Mouse (Mus musculus): ENCODE measurements around the gene 4930442H23Rik. TPM values are rescaled to one million over a fixed set of nuclear protein-coding genes. Genes with fewer than 3 reads are reported as not detected.

Gene 4930442H23Rik
- total RNA-seq, 2 experiments from 2014 or later: not detected

GRCm38 (mm10) chr10:81143157-81143633 lies 40.5 kb downstream of the 4930442H23Rik start:
- DNase-seq: no peak

GRCm38 (mm10) chr10:81142551-81142981 lies 41.1 kb downstream of the 4930442H23Rik start:
- no peak for DNase-seq

GRCm38 (mm10) chr10:81141455-81142210 lies 42.0 kb downstream of the 4930442H23Rik start:
- no peak for DNase-seq

GRCm38 (mm10) chr10:81140717-81141454 lies 42.8 kb downstream of the 4930442H23Rik start:
- no peak for DNase-seq

GRCm38 (mm10) chr10:81140005-81140404 lies 43.6 kb downstream of the 4930442H23Rik start:
- DNase-seq: no peak

- no peak for DNase-seq
Measured at GRCm38 (mm10) chr10:81139529-81139846, 44.2 kb downstream of the 4930442H23Rik start.

- no peak for DNase-seq
Measured at GRCm38 (mm10) chr10:81138821-81139528, 44.7 kb downstream of the 4930442H23Rik start.

- peak; percentile 69 for DNase-seq
Measured at GRCm38 (mm10) chr10:81138131-81138782, 45.4 kb downstream of the 4930442H23Rik start.

- peak; percentile 100 for DNase-seq
Measured at GRCm38 (mm10) chr10:81137252-81138130, 46.2 kb downstream of the 4930442H23Rik start.

GRCm38 (mm10) chr10:81136706-81137231 lies 46.9 kb downstream of the 4930442H23Rik start:
- DNase-seq: peak; percentile 82

- DNase-seq: peak; percentile 79
Measured at GRCm38 (mm10) chr10:81135831-81136705, 47.6 kb downstream of the 4930442H23Rik start.

GRCm38 (mm10) chr10:81134966-81135681 lies 48.5 kb downstream of the 4930442H23Rik start, which contains the start of gene Zbtb7a:
Zbtb7a (plus strand) TSS chr10:81135220.
- peak; percentile 46 for DNase-seq

- DNase-seq: peak; percentile 64
Measured at GRCm38 (mm10) chr10:81134181-81134587, 49.5 kb downstream of the 4930442H23Rik start.

Other genes with a start within 250 kb of the 4930442H23Rik start
- gene Gng7, start 168.9 kb downstream of the 4930442H23Rik start, total RNA-seq (2021): under 1 TPM; 0.38 to 0.47 TPM
- not detected for gene Diras1, start 158.2 kb downstream of the 4930442H23Rik start, total RNA-seq (2021)
- 1 to 10 TPM; 7.6 to 7.8 TPM for gene Slc39a3, start 146.4 kb downstream of the 4930442H23Rik start, total RNA-seq (2021)
- gene Sgta, start 123.7 kb downstream of the 4930442H23Rik start, total RNA-seq (2021): 100 to 1,000 TPM; 102 to 103 TPM
- 10 to 100 TPM; 14.5 to 15.5 TPM for gene Thop1, start 113.8 kb downstream of the 4930442H23Rik start, total RNA-seq (2021)
- gene Creb3l3, start 85.0 kb downstream of the 4930442H23Rik start, total RNA-seq (2021): 1 to 10 TPM; 1.8 to 2.3 TPM
- 100 to 1,000 TPM; 134 to 141 TPM for gene Map2k2, start 77.9 kb downstream of the 4930442H23Rik start, total RNA-seq (2021)
- 10 to 100 TPM; 37.0 to 43.0 TPM for gene Zbtb7a, start 48.6 kb downstream of the 4930442H23Rik start, total RNA-seq (2021)
- 10 to 100 TPM; 17.5 to 18.6 TPM for gene Pias4, start 15.9 kb downstream of the 4930442H23Rik start, total RNA-seq (2021)
- gene Eef2, start 7.2 kb downstream of the 4930442H23Rik start, total RNA-seq (2021): 1,000 to 10,000 TPM; 1,326 to 1,351 TPM
- 10 to 100 TPM; 41.9 to 45.7 TPM for gene Dapk3, start 844 bp downstream of the 4930442H23Rik start, total RNA-seq (2021)
- gene Nmrk2, start 18.2 kb upstream of the 4930442H23Rik start, total RNA-seq (2021): 10 to 100 TPM; 44.1 to 74.9 TPM
- under 1 TPM; 0.23 to 0.24 TPM for gene Atcay, start 47.0 kb upstream of the 4930442H23Rik start, total RNA-seq (2021)
- 1 to 10 TPM; 4.2 to 5.5 TPM for gene Zfr2, start 49.3 kb upstream of the 4930442H23Rik start, total RNA-seq (2021)
- gene Matk, start 69.1 kb upstream of the 4930442H23Rik start, total RNA-seq (2021): under 1 TPM; 0.21 to 0.56 TPM
- 100 to 1,000 TPM; 118 to 125 TPM for gene Mrpl54, start 83.1 kb upstream of the 4930442H23Rik start, total RNA-seq (2021)
- 10 to 100 TPM; 49.0 to 53.0 TPM for gene Apba3, start 83.1 kb upstream of the 4930442H23Rik start, total RNA-seq (2021)
- under 1 TPM in 1 of 2 experiments, not detected in 1; 0.50 TPM for gene Tjp3, start 107.7 kb upstream of the 4930442H23Rik start, total RNA-seq (2021)
- 10 to 100 TPM; 52.0 to 55.4 TPM for gene Pip5k1c, start 109.1 kb upstream of the 4930442H23Rik start, total RNA-seq (2021)
- gene Cactin, start 137.3 kb upstream of the 4930442H23Rik start, total RNA-seq (2021): 10 to 100 TPM; 20.7 to 21.0 TPM
- gene Tbxa2r, start 144.9 kb upstream of the 4930442H23Rik start, total RNA-seq (2021): 1 to 10 TPM; 5.5 to 5.6 TPM
- 1 to 10 TPM; 2.2 to 3.3 TPM for gene Gipc3, start 159.4 kb upstream of the 4930442H23Rik start, total RNA-seq (2021)
- gene Hmg20b, start 166.6 kb upstream of the 4930442H23Rik start, total RNA-seq (2021): 100 to 1,000 TPM; 107 to 113 TPM
- 10 to 100 TPM; 12.1 to 13.5 TPM for gene Mfsd12, start 173.6 kb upstream of the 4930442H23Rik start, total RNA-seq (2021)
- 1 to 10 TPM in 1 of 2 experiments, under 1 TPM in 1; 0.63 to 2.0 TPM for gene 4930404N11Rik, start 182.0 kb upstream of the 4930442H23Rik start, total RNA-seq (2021)
- 10 to 100 TPM; 55.4 to 56.8 TPM for gene Fzr1, start 194.7 kb upstream of the 4930442H23Rik start, total RNA-seq (2021)
- 10 to 100 TPM; 52.9 to 55.9 TPM for gene Dohh, start 200.6 kb upstream of the 4930442H23Rik start, total RNA-seq (2021)
- under 1 TPM; 0.55 to 0.70 TPM for gene Gm48551, start 200.6 kb upstream of the 4930442H23Rik start, total RNA-seq (2021)
- gene Gm48552, start 205.2 kb upstream of the 4930442H23Rik start, total RNA-seq (2021): under 1 TPM; 0.72 to 0.98 TPM
- 1 to 10 TPM; 1.9 to 2.4 TPM for gene Smim24, start 209.2 kb upstream of the 4930442H23Rik start, total RNA-seq (2021)